Mouse (Mus musculus): Measurements from ENCODE around the gene Olfr1202. TPM values are rescaled to one million over a fixed set of nuclear protein-coding genes. Genes with fewer than 3 reads are reported as not detected.

Olfr1202 gene
- total RNA-seq (2021), result not detected

GRCm38 (mm10) chr2:88814196-88814595 lies at the start of gene Olfr1202:
TSS of gene Olfr1202 (plus strand) at chr2:88814496.
- DNase-seq, result no peak
- intact Hi-C loops (cut with DNase I), result no loop called here

- DNase-seq, result no peak
- intact Hi-C loops (cut with DNase I), result no loop called here
These were observed 43.9 kb upstream of the Olfr1202 start, which contains the start of gene Olfr1200 for GRCm38 (mm10) chr2:88770388-88770787. TSS of gene Olfr1200 (minus strand) at chr2:88770488.

GRCm38 (mm10) chr2:88792736-88793135 lies 21.6 kb upstream of the Olfr1202 start, which contains the start of gene Olfr1201:
TSS of gene Olfr1201 (plus strand) at chr2:88793036.
- intact Hi-C loops (cut with DNase I), result no loop called here
- DNase-seq, result no peak

- intact Hi-C loops (cut with DNase I), result no loop called here
- DNase-seq, result no peak
These were observed 15.1 kb downstream of the Olfr1202 start, which contains the start of gene Olfr1205 for GRCm38 (mm10) chr2:88829437-88829836. TSS of gene Olfr1205 (plus strand) at chr2:88829737.

- no peak for DNase-seq
- intact Hi-C loops (cut with DNase I), result no loop called here
These were observed 24.2 kb downstream of the Olfr1202 start for GRCm38 (mm10) chr2:88838477-88838876.

GRCm38 (mm10) chr2:88848992-88849391 lies 34.7 kb downstream of the Olfr1202 start, which contains the start of gene Olfr1204:
TSS of gene Olfr1204 (plus strand) at chr2:88849292.
- intact Hi-C loops (cut with DNase I), result no loop called here

GRCm38 (mm10) chr2:88862931-88863330 lies 48.6 kb downstream of the Olfr1202 start, which contains the start of gene Olfr1206:
TSS of gene Olfr1206 (plus strand) at chr2:88863231.
- intact Hi-C loops (cut with DNase I), result no loop called here
- no peak for DNase-seq

More at GRCm38 (mm10) chr2:88848992-88849391, 34.7 kb downstream of the Olfr1202 start, which contains the start of gene Olfr1204:
- no peak for DNase-seq

Other genes with a start within 250 kb of the Olfr1202 start
- gene Olfr1189, start 228.0 kb upstream of the Olfr1202 start, total RNA-seq (2021), result not detected
- gene Olfr1191-ps1, start 174.0 kb upstream of the Olfr1202 start, total RNA-seq (2021), result not detected
- gene Olfr1192-ps1, start 166.0 kb upstream of the Olfr1202 start, total RNA-seq (2021), result not detected
- gene Olfr1193, start 138.9 kb upstream of the Olfr1202 start, total RNA-seq (2021), result not detected
- not detected for gene Olfr1195, start 125.3 kb upstream of the Olfr1202 start, total RNA-seq (2021)
- not detected for gene Olfr1196, start 109.9 kb upstream of the Olfr1202 start, total RNA-seq (2021)
- not detected for gene Olfr1197, start 82.1 kb upstream of the Olfr1202 start, total RNA-seq (2021)
- gene Olfr1198, start 63.1 kb upstream of the Olfr1202 start, total RNA-seq (2021), result not detected
- not detected for gene Olfr1199, start 54.0 kb upstream of the Olfr1202 start, total RNA-seq (2021)
- gene Olfr1200, start 44.0 kb upstream of the Olfr1202 start, total RNA-seq (2021), result not detected
- not detected for gene Olfr1201, start 21.5 kb upstream of the Olfr1202 start, total RNA-seq (2021)
- gene Olfr1205, start 15.2 kb downstream of the Olfr1202 start, total RNA-seq (2021), result not detected
- gene Olfr1204, start 34.8 kb downstream of the Olfr1202 start, total RNA-seq (2021), result not detected
- not detected for gene Olfr1206, start 48.7 kb downstream of the Olfr1202 start, total RNA-seq (2021)
- gene Olfr1208, start 87.8 kb downstream of the Olfr1202 start, total RNA-seq (2021), result not detected
- gene Olfr1209, start 100.7 kb downstream of the Olfr1202 start, total RNA-seq (2021), result not detected
- gene Olfr1211, start 123.6 kb downstream of the Olfr1202 start, total RNA-seq (2021), result not detected
- not detected for gene Olfr1212, start 139.5 kb downstream of the Olfr1202 start, total RNA-seq (2021)
- not detected for gene Gm13762, start 165.8 kb downstream of the Olfr1202 start, total RNA-seq (2021)
- gene Olfr1214, start 178.2 kb downstream of the Olfr1202 start, total RNA-seq (2021), result not detected
- gene Olfr1215, start 192.5 kb downstream of the Olfr1202 start, total RNA-seq (2021), result not detected
- not detected for gene Olfr1216, start 203.8 kb downstream of the Olfr1202 start, total RNA-seq (2021)
- not detected for gene Olfr1217, start 217.6 kb downstream of the Olfr1202 start, total RNA-seq (2021)
- gene Olfr1218, start 246.7 kb downstream of the Olfr1202 start, total RNA-seq (2021), result not detected